Mouse (Mus musculus) intestine, postnatal 0 days (tissue): ENCODE data around the gene Myo9a. TPM values are rescaled to one million over a fixed set of nuclear protein-coding genes. Genes with fewer than 3 reads are reported as not detected.

Experiments used
- ATAC-seq: fragments of 200-750 bp; cut with Nextera tagmentation; 2 replicates; pipeline ENCODE4 v1.8.0; 2017; ENCODE audit warnings: mild to moderate bottlenecking, moderate TSS enrichment, moderate library complexity
- H3K27ac ChIP-seq: fragments of 300-500 bp; sonication (generic); 2 replicates; pipeline ENCODE4 v1.5.1; 2014; ENCODE audit warnings: mild to moderate bottlenecking, low read depth, low read length, moderate library complexity
- H3K27me3 ChIP-seq: fragments of 300-500 bp; sonication (generic); replicated peaks from 2 replicates; pipeline ENCODE4 v1.6.1; 2014; ENCODE audit warnings: low read length, mixed read lengths; ENCODE audit not compliant: control insufficient read depth, insufficient read depth
- H3K36me3 ChIP-seq: fragments of 300-500 bp; sonication (generic); 2 replicates; pipeline ENCODE4 v1.6.1; 2014; ENCODE audit warnings: mild to moderate bottlenecking, moderate library complexity; ENCODE audit not compliant: control insufficient read depth, insufficient read depth
- H3K4me1 ChIP-seq: fragments of 300-500 bp; sonication (generic); replicated peaks from 2 replicates; pipeline ENCODE4 v1.6.1; 2014; ENCODE audit warnings: antibody characterized with exemption, low read length, mixed read lengths; ENCODE audit not compliant: control insufficient read depth, insufficient read depth
- H3K4me2 ChIP-seq: fragments of 300-500 bp; sonication (generic); replicated peaks from 2 replicates; pipeline ENCODE4 v1.6.1; 2014; ENCODE audit warnings: low read depth, mild to moderate bottlenecking, moderate library complexity
- H3K4me3 ChIP-seq: fragments of 300-500 bp; sonication (generic); 2 replicates; pipeline ENCODE4 v1.5.1; 2014; ENCODE audit warnings: low read depth, low read length
- H3K9ac ChIP-seq: fragments of 300-500 bp; sonication (generic); 2 replicates; pipeline ENCODE4 v1.6.1; 2014; ENCODE audit warnings: mild to moderate bottlenecking, low read depth, low read length
- H3K9me3 ChIP-seq: fragments of 300-500 bp; sonication (generic); 2 replicates; pipeline ENCODE4 v1.6.1; 2016; ENCODE audit warnings: mixed run types; ENCODE audit not compliant: control insufficient read depth
- CTCF ChIP-seq: sonication (generic); IDR thresholded peaks from 2 replicates; pipeline ENCODE4 v1.5.1; 2016; ENCODE audit warnings: low read depth, mild to moderate bottlenecking, control low read depth, antibody characterized with exemption, moderate library complexity
- WGBS: fragments of 180-500 bp; shearing (Covaris S2); extraction: QIAGEN DNeasy Blood & Tissue Kit; methylation state at CpG from one replicate; pipeline ENCODE4 v1.1.7; 2014; 5-methylcytosine and 5-hydroxymethylcytosine counted together
- polyA plus RNA-seq: library from polyadenylated mRNA; unstranded; fragments of >200 nt; fragmentation: Nextera tagmentation; extraction: Ambion mirVana; gene quantifications from 2 replicates; pipeline ENCODE4 v1.2.1, GENCODE M21; 2015

Gene Myo9a
- polyA plus RNA-seq, 1 experiment from 2014 or later, result 12.2 TPM

- 50% methylated on average over 3 of the region's 3 CpGs for WGBS
Observed at GRCm38 (mm10) chr9:59945241-59945640, 194.5 kb downstream of the Myo9a start.

GRCm38 (mm10) chr9:59947271-59947670, 196.6 kb downstream of the Myo9a start:
- peak overlapping the region; percentile 71; the same call in 1 of the 2 replicates for H3K27ac ChIP-seq
- no peak for ATAC-seq
- H3K4me1 ChIP-seq, result peaks cover 11% of the 10 kb centered on the region; the same call in 1 of the 2 replicates
- peak overlapping the region; percentile 37; the same call in 1 of the 2 replicates for H3K9ac ChIP-seq
- no peaks in the 10 kb centered on the region for H3K9me3 ChIP-seq
- WGBS, result 61% methylated on average over 8 of the region's 8 CpGs
- H3K4me2 ChIP-seq, result peak overlapping the region; percentile 57
- H3K27me3 ChIP-seq, result no peaks in the 10 kb centered on the region
- TF ChIP-seq CTCF, result no peak
- peak overlapping the region; percentile 29 for H3K4me3 ChIP-seq
- H3K36me3 ChIP-seq, result no peaks in the 10 kb centered on the region

More at GRCm38 (mm10) chr9:59945241-59945640, 194.5 kb downstream of the Myo9a start:
- Histone ChIP-seq H3K9me3 (no peaks in the 10 kb centered on the region), H3K27ac (no peak overlapping the region), H3K4me2 (peak overlapping the region; percentile 57), H3K36me3 (no peaks in the 10 kb centered on the region), H3K9ac (no peak overlapping the region), H3K4me1 (peaks cover 8% of the 10 kb centered on the region; the same call in 1 of the 2 replicates), H3K4me3 (no peak overlapping the region), H3K27me3 (no peaks in the 10 kb centered on the region)
- ATAC-seq, result no peak
- TF ChIP-seq CTCF, result no peak

- 40% methylated on average over 8 of the region's 8 CpGs for WGBS
- peak overlapping the region; percentile 71 for H3K27ac ChIP-seq
- ATAC-seq, result no peak
Observed at GRCm38 (mm10) chr9:59948226-59948625, 197.5 kb downstream of the Myo9a start.

GRCm38 (mm10) chr9:59948691-59949250, 198.1 kb downstream of the Myo9a start:
- no peak for TF ChIP-seq CTCF
- Histone ChIP-seq H3K4me2 (peak overlapping the region; percentile 57), H3K36me3 (no peaks in the 10 kb centered on the region), H3K4me1 (peaks cover 10% of the 10 kb centered on the region; the same call in 1 of the 2 replicates), H3K27me3 (no peaks in the 10 kb centered on the region), H3K27ac (peak overlapping the region; percentile 71), H3K9me3 (no peaks in the 10 kb centered on the region), H3K4me3 (peak overlapping the region; percentile 29; the same call in 1 of the 2 replicates), H3K9ac (no peak overlapping the region)
- WGBS, result 65% methylated on average over 17 of the region's 17 CpGs
- no peak for ATAC-seq

More at GRCm38 (mm10) chr9:59948226-59948625, 197.5 kb downstream of the Myo9a start:
- H3K36me3 ChIP-seq, result no peaks in the 10 kb centered on the region
- H3K9ac ChIP-seq, result 0 out of 2 replicates have a peak overlapping the region, but pooled peaks have one; percentile 37
- no peaks in the 10 kb centered on the region for H3K9me3 ChIP-seq
- H3K4me3 ChIP-seq, result peak overlapping the region; percentile 29
- peak overlapping the region; percentile 57 for H3K4me2 ChIP-seq
- no peaks in the 10 kb centered on the region for H3K27me3 ChIP-seq
- TF ChIP-seq CTCF, result no peak
- H3K4me1 ChIP-seq, result peaks cover 13% of the 10 kb centered on the region; the same call in 1 of the 2 replicates

- H3K9ac ChIP-seq, result no peak overlapping the region
- H3K27ac ChIP-seq, result peak overlapping the region; percentile 71; the same call in 1 of the 2 replicates
- H3K36me3 ChIP-seq, result no peaks in the 10 kb centered on the region
- no peaks in the 10 kb centered on the region for H3K27me3 ChIP-seq
- WGBS, result 52% methylated on average over 6 of the region's 6 CpGs
- peaks cover 8% of the 10 kb centered on the region; the same call in 1 of the 2 replicates for H3K4me1 ChIP-seq
- peak overlapping the region; percentile 57 for H3K4me2 ChIP-seq
- TF ChIP-seq CTCF, result no peak
- H3K4me3 ChIP-seq, result no peak overlapping the region
- no peaks in the 10 kb centered on the region for H3K9me3 ChIP-seq
- no peak for ATAC-seq
Observed at GRCm38 (mm10) chr9:59949511-59949910, 198.8 kb downstream of the Myo9a start.

- WGBS, result 79% methylated on average over 5 of the region's 5 CpGs
- Histone ChIP-seq H3K9me3 (no peaks in the 10 kb centered on the region), H3K27me3 (no peaks in the 10 kb centered on the region), H3K4me3 (no peak overlapping the region), H3K9ac (no peak overlapping the region), H3K27ac (no peak overlapping the region), H3K36me3 (no peaks in the 10 kb centered on the region), H3K4me1 (peaks cover 8% of the 10 kb centered on the region; the same call in 1 of the 2 replicates), H3K4me2 (no peak overlapping the region; the same call in 1 of the 2 replicates)
- no peak for ATAC-seq
- TF ChIP-seq CTCF, result no peak
Observed at GRCm38 (mm10) chr9:59949981-59950380, 199.3 kb downstream of the Myo9a start.
